Mouse (Mus musculus): ENCODE results near the gene Brwd1. TPM values are rescaled to one million over a fixed set of nuclear protein-coding genes. Genes with fewer than 3 reads are reported as not detected.
"Not testable (repeated sequence)": the region's sequence is repeated elsewhere in the genome, so short reads cannot be mapped to it uniquely, and the experiment has no call there.

Brwd1 gene
- polyA plus RNA-seq, 1 experiment = 48.5 TPM

- no peaks in the 10 kb centered on the region for H3K4me1 ChIP-seq (replicated peaks; ENCODE audit: control insufficient read depth, insufficient read depth, low read length)
- no peak for TF ChIP-seq CTCF (IDR thresholded peaks at IDR 0.05; ENCODE audit: borderline replicate concordance, control insufficient read depth, extremely low read depth, insufficient read depth, low read length, poor library complexity)
- TF ChIP-seq POLR2A (IDR thresholded peaks at IDR 0.05; ENCODE audit: control insufficient read depth, extremely low read depth, insufficient read depth, low read length, poor library complexity) = no peak
- H3K27me3 ChIP-seq (ENCODE audit: control insufficient read depth, insufficient read depth, low read length) = no peaks in the 10 kb centered on the region
- 61% methylated on average over 11 of the region's 11 CpGs for WGBS
- H3K27ac ChIP-seq (ENCODE audit: control insufficient read depth, insufficient read depth, low read length) = no peak overlapping the region
- DNase-seq = no peak
- H3K4me3 ChIP-seq (ENCODE audit: control insufficient read depth, insufficient read depth, low read length) = no peak overlapping the region
- no peaks in the 10 kb centered on the region for H3K36me3 ChIP-seq (ENCODE audit: control insufficient read depth, insufficient read depth, low read length)
These were observed 114.9 kb downstream of the Brwd1 start for GRCm38 (mm10) chr16:95967455-95967854.

- DNase-seq = peak; percentile 56
- Histone ChIP-seq H3K27ac (ENCODE audit: control insufficient read depth, insufficient read depth, low read length) (no peak overlapping the region), H3K36me3 (ENCODE audit: control insufficient read depth, insufficient read depth, low read length) (no peaks in the 10 kb centered on the region), H3K4me1 (replicated peaks; ENCODE audit: control insufficient read depth, insufficient read depth, low read length) (no peaks in the 10 kb centered on the region), H3K27me3 (ENCODE audit: control insufficient read depth, insufficient read depth, low read length) (no peaks in the 10 kb centered on the region), H3K4me3 (ENCODE audit: control insufficient read depth, insufficient read depth, low read length) (no peak overlapping the region)
- 55% methylated on average over 11 of the region's 11 CpGs for WGBS
- TF ChIP-seq POLR2A (IDR thresholded peaks at IDR 0.05; ENCODE audit: control insufficient read depth, extremely low read depth, insufficient read depth, low read length, poor library complexity) = no peak
- TF ChIP-seq CTCF (IDR thresholded peaks at IDR 0.05; ENCODE audit: borderline replicate concordance, control insufficient read depth, extremely low read depth, insufficient read depth, low read length, poor library complexity) = no peak
These were observed 117.8 kb downstream of the Brwd1 start for GRCm38 (mm10) chr16:95964427-95965023.

- 86% methylated on average over 1 of the region's 1 CpGs for WGBS
- not testable (repeated sequence) for H3K4me3 ChIP-seq (ENCODE audit: control insufficient read depth, insufficient read depth, low read length); DNase-seq; H3K27me3 ChIP-seq (ENCODE audit: control insufficient read depth, insufficient read depth, low read length); H3K36me3 ChIP-seq (ENCODE audit: control insufficient read depth, insufficient read depth, low read length); H3K4me1 ChIP-seq (replicated peaks; ENCODE audit: control insufficient read depth, insufficient read depth, low read length); H3K27ac ChIP-seq (ENCODE audit: control insufficient read depth, insufficient read depth, low read length)
These were observed 120.8 kb downstream of the Brwd1 start for GRCm38 (mm10) chr16:95961484-95961883.

GRCm38 (mm10) chr16:95960689-95961088 is 121.6 kb downstream of the Brwd1 start:
- not testable (repeated sequence) for H3K36me3 ChIP-seq (ENCODE audit: control insufficient read depth, insufficient read depth, low read length); DNase-seq; H3K4me1 ChIP-seq (replicated peaks; ENCODE audit: control insufficient read depth, insufficient read depth, low read length); H3K27me3 ChIP-seq (ENCODE audit: control insufficient read depth, insufficient read depth, low read length); H3K27ac ChIP-seq (ENCODE audit: control insufficient read depth, insufficient read depth, low read length); H3K4me3 ChIP-seq (ENCODE audit: control insufficient read depth, insufficient read depth, low read length)
- WGBS = 96% methylated on average over 2 of the region's 2 CpGs

GRCm38 (mm10) chr16:95958080-95958479 is 124.2 kb downstream of the Brwd1 start:
- H3K27me3 ChIP-seq (ENCODE audit: control insufficient read depth, insufficient read depth, low read length) = no peaks in the 10 kb centered on the region
- no peaks in the 10 kb centered on the region for H3K36me3 ChIP-seq (ENCODE audit: control insufficient read depth, insufficient read depth, low read length)
- no peak for DNase-seq
- no peak overlapping the region for H3K27ac ChIP-seq (ENCODE audit: control insufficient read depth, insufficient read depth, low read length)
- H3K4me1 ChIP-seq (replicated peaks; ENCODE audit: control insufficient read depth, insufficient read depth, low read length) = peaks cover 5% of the 10 kb centered on the region; the same call in 1 of the 2 replicates
- TF ChIP-seq POLR2A (IDR thresholded peaks at IDR 0.05; ENCODE audit: control insufficient read depth, extremely low read depth, insufficient read depth, low read length, poor library complexity) (no peak), CTCF (IDR thresholded peaks at IDR 0.05; ENCODE audit: borderline replicate concordance, control insufficient read depth, extremely low read depth, insufficient read depth, low read length, poor library complexity) (no peak)
- 96% methylated on average over 8 of the region's 8 CpGs for WGBS
- H3K4me3 ChIP-seq (ENCODE audit: control insufficient read depth, insufficient read depth, low read length) = no peak overlapping the region

- H3K36me3 ChIP-seq (ENCODE audit: control insufficient read depth, insufficient read depth, low read length) = no peaks in the 10 kb centered on the region
- H3K27me3 ChIP-seq (ENCODE audit: control insufficient read depth, insufficient read depth, low read length) = no peaks in the 10 kb centered on the region
- peaks cover 5% of the 10 kb centered on the region; the same call in 1 of the 2 replicates for H3K4me1 ChIP-seq (replicated peaks; ENCODE audit: control insufficient read depth, insufficient read depth, low read length)
- TF ChIP-seq POLR2A (IDR thresholded peaks at IDR 0.05; ENCODE audit: control insufficient read depth, extremely low read depth, insufficient read depth, low read length, poor library complexity) (no peak), CTCF (IDR thresholded peaks at IDR 0.05; ENCODE audit: borderline replicate concordance, control insufficient read depth, extremely low read depth, insufficient read depth, low read length, poor library complexity) (peak; percentile 31; the same call in 1 of the 2 replicates)
- 87% methylated on average over 5 of the region's 5 CpGs for WGBS
- peak; percentile 30 for DNase-seq
- no peak overlapping the region for H3K27ac ChIP-seq (ENCODE audit: control insufficient read depth, insufficient read depth, low read length)
- H3K4me3 ChIP-seq (ENCODE audit: control insufficient read depth, insufficient read depth, low read length) = no peak overlapping the region
These were observed 125.7 kb downstream of the Brwd1 start for GRCm38 (mm10) chr16:95956618-95957017.

- no peak for DNase-seq
These were observed 126.5 kb downstream of the Brwd1 start for GRCm38 (mm10) chr16:95955716-95956346.

More at GRCm38 (mm10) chr16:95955716-95956346, 126.5 kb downstream of the Brwd1 start:
- Histone ChIP-seq H3K4me3 (ENCODE audit: control insufficient read depth, insufficient read depth, low read length) (no peak overlapping the region), H3K4me1 (replicated peaks; ENCODE audit: control insufficient read depth, insufficient read depth, low read length) (peaks cover 5% of the 10 kb centered on the region; the same call in 1 of the 2 replicates), H3K27me3 (ENCODE audit: control insufficient read depth, insufficient read depth, low read length) (no peaks in the 10 kb centered on the region), H3K36me3 (ENCODE audit: control insufficient read depth, insufficient read depth, low read length) (no peaks in the 10 kb centered on the region), H3K27ac (ENCODE audit: control insufficient read depth, insufficient read depth, low read length) (no peak overlapping the region)
- WGBS = 50% methylated on average over 5 of the region's 5 CpGs
- no peak for TF ChIP-seq CTCF (IDR thresholded peaks at IDR 0.05; ENCODE audit: borderline replicate concordance, control insufficient read depth, extremely low read depth, insufficient read depth, low read length, poor library complexity)

All from thymus, adult 2 months (tissue).